Mouse (Mus musculus): ENCODE results near the gene Pgap3.

Pgap3 gene

DNA sequence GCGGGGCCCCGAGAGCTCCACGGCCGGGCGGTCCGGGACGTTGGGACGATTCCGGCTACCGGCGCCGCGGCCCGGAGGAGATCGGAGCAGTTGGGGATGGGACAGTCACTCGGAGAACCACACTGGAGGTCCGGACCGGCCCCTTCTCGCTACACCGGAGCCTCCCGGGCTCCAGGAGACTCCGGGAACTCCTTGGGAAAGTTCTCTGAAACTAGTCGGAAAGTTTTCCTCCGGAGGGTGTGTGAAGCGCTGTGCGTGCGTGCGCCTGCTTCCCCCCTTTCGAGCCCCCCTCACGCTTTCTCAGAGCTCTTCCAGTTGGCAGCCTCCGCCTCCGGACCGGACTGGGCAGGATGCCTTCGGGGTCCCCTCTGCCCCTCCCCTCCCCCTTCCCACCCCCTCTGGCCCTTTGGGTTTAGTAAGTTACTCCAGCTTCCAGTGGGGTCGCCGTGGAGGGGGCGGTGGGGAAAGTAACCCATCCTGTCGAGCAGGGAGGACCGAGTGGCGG, 12.6 kb upstream of the Pgap3 start:
- peak in 1 of 2 experiments; percentile 75 for DNase-seq (ENCODE audit: inconsistent age in 2 of 2, low spot score in 1 of 2)

DNA sequence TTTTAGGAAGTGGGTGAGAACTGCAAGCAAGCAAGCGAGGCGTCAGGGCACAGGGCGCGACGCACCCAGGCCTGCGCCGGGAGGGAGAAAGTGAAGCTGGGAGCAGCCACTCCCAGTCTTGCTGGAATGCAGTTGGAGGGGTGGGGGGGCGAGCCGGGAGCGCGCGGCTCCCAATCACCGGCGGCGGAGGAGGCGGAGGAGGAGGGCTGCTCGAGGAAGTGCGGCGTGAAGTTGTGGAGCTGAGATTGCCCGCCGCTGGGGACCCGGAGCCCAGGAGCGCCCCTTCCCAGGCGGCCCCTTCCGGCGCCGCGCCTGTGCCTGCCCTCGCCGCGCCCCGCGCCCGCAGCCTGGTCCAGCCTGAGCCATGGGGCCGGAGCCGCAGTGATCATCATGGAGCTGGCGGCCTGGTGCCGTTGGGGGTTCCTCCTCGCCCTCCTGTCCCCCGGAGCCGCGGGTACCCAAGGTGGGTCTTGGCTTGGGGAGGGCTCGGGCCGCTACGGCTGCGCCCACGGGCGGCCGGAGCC, 12.0 kb upstream of the Pgap3 start, which contains the start of gene Erbb2:
TSS of gene Erbb2 (plus strand) at position 198 of the 524 bp plus-strand sequence.
- peak; percentile 61 to 82 for DNase-seq (ENCODE audit: inconsistent age in 2 of 2, low spot score in 1 of 2)

DNA sequence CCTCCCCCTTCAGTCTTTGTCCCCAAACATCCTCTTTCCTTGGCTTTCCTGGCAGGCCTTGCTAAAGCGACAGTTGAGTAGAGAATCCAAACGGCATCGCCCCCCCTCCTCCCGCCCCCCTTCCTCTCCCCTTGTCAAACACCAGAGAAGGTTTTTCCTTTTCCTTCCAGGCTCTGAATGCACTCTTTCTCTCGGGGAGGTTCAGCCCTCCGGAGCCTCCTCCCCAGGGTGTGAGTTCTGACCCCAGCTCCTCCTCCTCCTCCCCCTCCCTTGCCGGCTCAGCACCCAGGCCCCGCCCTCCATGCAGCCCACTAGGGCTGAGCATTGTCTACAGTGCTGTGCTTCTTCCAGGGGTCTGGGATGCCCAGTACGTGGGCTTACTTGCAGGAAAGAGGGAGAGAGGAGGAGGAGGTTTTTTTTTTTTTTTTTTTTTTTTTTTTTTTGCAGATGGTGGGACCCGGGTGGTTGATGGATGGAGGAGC, 9.1 kb upstream of the Pgap3 start:
- no peak for DNase-seq (ENCODE audit: inconsistent age in 2 of 2, low spot score in 1 of 2)

DNA sequence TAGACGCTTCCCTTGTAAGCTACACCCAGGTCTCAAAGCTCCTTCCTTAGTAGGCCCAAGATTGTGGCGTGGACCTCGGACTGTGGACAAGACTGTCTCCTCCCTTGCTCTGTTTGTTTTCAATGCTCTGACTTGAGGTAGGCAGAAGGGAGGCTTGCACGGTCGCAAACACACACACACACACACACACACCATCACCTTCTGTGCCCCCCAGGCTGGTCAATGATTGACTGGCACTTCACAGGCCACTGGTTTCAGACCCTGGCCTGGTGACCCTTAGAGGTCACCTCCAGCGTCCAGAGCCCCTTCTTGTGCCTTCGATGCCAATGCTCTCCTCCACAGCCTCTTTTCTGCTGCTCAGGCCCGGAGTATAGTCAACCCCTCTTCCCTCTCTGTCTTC, 8.6 kb upstream of the Pgap3 start:
- DNase-seq (ENCODE audit: inconsistent age in 2 of 2, low spot score in 1 of 2) = no peak

DNA sequence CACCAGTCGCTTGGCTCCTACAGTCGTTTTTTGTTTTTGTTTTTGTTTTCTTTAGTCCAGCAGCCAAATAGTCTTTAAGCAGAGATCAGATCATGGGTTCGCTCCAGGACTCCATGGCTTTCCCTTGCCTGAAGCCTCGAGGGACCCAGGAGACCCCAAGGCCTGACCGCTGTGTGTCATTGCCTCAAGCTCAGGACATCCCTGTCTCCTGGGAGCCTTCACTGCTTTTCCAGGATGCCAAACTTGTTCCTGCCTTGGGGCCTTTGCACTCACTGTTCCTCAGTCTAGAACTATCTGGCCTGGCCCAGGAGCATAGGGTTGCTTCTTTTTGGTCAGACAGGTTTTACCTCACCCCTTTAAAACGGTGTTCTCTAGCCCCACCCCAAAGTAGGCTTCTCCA, 6.3 kb upstream of the Pgap3 start:
- no peak for DNase-seq (ENCODE audit: inconsistent age in 2 of 2, low spot score in 1 of 2)

DNA sequence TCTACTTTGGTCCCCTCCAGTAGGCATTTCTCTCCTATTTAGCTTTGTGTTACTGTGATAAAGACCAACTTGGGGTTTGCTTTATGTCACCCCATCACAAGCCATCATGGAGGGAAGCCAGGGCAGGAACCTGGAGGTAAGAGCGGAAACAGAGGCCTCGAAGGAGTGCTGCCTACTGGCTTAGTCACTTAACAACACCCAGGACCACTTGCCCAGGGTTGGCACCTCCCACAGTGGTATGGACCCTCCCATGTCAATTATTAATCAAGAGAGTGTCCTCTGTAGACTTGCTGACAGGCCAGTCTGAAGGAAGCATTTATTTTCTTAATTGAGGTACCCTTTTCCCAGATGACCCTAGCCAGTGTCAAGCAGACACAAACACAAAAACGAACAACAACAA, 526 bp upstream of the Pgap3 start:
- no peak for DNase-seq (ENCODE audit: inconsistent age in 2 of 2, low spot score in 1 of 2)

DNA sequence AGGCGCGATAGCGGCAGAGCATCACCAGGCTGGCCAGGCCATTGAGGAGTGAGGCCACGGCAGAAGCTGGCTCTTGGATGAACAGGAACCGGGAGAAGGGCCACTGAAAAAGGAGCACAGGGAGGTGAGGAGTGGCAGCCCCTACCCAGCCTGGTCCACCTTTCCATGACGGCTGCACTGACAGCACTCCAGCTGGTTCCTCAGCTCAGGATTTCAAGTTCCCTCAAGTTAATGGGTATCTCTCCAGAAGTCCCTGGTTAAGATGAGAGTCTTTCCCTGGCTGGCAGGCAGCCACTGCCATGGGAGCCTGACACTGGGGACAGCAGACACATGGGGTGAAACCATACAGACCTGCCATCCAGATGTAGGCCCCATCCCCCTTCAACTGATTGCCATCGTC, 2.3 kb downstream of the Pgap3 start:
- no peak for DNase-seq (ENCODE audit: inconsistent age in 2 of 2, low spot score in 1 of 2)

DNA sequence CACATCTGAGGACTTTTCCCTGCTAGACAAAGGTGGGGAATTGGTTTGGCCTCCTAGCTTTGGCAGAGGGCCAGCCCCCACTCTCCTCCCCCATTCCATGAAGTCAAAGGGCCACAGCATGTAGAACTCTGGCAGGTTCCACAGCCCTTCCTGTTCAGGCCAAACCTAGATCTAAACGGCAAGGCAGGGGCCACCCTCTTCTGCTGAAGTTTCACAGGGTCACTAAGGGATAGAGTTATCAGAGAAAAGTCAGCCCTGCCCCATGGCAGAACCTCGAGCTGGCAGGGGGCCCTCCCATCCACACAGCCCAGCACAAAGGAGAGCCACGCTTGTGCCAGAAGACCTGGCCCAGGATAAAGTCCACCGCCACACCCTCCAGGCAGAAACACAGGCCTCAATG, 5.2 kb downstream of the Pgap3 start:
- DNase-seq (ENCODE audit: inconsistent age in 2 of 2, low spot score in 1 of 2) = peak in 1 of 2 experiments; percentile 3

DNA sequence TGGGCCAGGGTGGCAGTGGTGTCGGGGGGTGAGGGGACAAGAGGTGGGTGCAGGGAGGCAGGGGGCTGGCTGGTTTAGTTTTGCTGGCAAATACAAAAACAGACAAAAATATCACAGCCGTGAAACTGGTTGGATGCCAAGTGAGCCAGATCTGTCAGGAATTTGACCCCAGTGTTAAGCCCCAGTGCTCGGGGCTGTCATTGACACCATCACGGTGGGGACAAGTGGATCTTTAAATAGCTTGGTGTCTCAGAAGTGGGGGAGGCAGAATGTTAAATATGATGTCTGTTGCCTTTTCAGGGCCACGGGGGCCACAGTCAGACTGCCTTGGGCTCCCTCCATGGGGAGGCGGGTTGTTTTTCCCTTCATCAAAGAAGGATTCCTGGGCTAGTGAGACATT, 6.0 kb downstream of the Pgap3 start:
- peak in 1 of 2 experiments; percentile 2 for DNase-seq (ENCODE audit: inconsistent age in 2 of 2, low spot score in 1 of 2)

DNA sequence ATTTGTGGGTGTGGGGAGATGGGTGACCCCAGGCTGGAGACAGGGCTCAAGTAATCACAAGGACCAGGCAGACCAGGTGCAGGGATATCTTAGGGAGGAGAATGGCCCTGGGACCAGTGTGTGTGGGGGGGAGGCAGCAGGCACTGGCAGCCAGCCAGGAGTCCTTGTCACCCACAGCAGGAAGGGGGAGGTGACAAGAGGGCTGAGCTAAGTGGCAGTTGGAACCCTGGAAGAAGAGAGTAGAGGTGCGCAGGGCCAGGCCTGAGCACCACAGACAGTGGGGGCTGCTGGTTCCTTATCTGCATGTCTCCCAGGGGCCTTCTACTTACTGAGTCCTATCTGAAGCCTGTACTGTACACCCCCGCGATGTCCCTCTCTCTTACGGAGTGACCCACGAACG, 7.0 kb downstream of the Pgap3 start:
- peak; percentile 31 to 61 for DNase-seq (ENCODE audit: inconsistent age in 2 of 2, low spot score in 1 of 2)

DNA sequence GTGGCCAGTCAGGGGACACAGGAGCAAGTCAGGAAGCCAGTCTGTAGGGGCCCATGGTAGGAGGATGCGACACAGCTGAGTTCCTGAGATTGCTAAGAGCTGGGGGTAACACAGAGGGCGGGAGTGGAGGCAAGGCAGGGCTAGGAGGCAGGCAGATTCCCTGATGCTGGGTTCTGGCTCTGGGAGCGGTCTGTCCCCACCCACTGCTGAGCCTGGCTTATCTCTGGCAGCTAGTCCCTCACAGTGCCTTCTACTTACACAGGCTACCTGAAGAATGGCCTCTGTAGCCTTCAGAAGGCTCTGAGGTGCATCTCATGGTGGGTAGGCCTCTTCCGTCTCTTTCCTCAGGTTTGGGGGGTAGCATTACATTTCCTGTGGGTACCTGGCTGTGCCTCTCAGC, 7.6 kb downstream of the Pgap3 start:
- DNase-seq (ENCODE audit: inconsistent age in 2 of 2, low spot score in 1 of 2) = peak in 1 of 2 experiments; percentile 3

DNA sequence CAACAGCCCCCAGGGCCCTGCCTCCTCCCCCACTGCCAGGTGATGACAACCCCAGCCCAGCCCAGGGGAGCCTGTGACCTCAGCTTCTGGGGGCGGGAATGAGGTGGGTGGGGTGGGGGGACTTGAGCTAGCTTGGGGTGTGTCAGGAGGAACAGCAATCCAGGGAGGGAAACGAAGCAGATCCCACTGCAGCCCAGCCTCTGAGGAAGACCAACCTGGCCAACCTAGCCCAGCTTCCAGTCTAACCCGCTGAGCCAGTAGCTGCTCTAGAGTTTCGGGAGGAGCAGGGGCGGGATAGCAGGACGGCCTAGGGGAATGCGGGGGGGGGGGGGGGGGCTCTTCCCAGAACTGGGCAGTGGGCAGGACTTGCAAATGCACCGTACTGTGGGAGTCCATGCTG, 8.3 kb downstream of the Pgap3 start:
- no peak for DNase-seq (ENCODE audit: inconsistent age in 2 of 2, low spot score in 1 of 2)

DNA sequence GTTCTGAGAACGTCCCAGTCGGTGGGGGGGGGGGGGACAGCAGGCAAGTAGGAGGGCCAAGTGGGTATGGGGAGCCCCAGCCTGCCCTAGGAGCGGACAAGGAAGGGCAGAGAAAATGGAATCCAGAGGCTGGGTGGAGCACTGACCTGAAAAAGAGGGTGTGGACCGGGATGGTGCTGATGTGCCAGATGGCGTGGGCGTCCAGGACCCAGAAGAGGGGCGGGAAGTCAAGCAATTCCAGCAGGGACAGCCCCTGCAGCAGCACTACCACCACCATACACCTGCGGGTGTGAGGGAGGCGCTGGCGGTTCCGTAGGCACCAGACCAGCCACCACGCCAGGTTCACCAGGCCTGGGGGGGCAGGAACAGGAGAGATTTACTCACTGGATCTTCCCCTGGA, 10.1 kb downstream of the Pgap3 start:
- DNase-seq (ENCODE audit: inconsistent age in 2 of 2, low spot score in 1 of 2) = peak in 1 of 2 experiments; percentile 26

DNA sequence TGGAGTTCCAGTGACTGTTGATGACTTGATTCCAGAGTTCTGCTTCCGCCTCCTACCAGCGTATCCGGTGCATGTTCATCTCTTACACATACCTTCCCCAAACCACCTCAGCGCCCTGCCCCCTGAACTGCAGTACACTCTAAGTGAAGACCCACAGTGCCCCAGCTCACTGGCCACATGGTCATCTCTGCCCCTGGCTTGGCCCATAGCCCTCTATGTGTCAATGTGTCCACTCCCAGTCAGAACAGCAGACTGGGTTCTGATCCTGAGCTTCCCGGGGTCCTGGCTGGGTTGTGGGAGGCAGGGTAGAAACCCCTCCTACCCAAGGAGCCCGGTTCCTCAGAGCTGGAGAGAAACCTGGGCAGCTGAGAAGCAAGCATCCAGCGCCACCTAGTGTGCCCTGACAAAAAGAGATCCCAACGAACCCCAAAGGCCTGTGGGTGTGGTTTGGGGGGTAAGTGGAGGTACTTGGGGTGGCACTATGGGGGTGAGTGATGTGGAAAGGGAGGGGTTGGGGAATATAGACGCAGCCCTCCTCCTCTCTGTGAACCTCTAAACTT, 11.0 kb downstream of the Pgap3 start:
- peak; percentile 52 to 73 for DNase-seq (ENCODE audit: inconsistent age in 2 of 2, low spot score in 1 of 2)

DNA sequence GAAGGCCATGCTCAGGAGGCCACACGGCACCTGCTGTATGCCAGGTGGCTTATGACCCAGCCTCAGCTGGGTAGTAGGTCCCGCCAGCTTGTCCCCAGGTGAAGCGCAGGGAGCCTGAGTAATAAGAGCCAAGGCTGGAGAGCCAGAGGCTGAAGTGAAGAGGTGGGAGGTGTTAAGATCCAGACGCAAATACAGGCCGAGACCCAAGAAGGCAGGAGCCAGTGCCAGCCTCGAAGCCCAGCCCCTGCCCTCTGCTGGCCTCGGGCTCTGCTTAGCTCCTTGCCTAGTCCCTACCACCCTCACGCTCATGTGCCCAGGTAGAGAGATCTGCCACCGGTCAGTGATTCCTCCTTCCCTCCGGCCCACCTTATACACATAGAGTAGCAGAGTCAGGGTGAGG, 12.0 kb downstream of the Pgap3 start:
- DNase-seq (ENCODE audit: inconsistent age in 2 of 2, low spot score in 1 of 2) = no peak

DNA sequence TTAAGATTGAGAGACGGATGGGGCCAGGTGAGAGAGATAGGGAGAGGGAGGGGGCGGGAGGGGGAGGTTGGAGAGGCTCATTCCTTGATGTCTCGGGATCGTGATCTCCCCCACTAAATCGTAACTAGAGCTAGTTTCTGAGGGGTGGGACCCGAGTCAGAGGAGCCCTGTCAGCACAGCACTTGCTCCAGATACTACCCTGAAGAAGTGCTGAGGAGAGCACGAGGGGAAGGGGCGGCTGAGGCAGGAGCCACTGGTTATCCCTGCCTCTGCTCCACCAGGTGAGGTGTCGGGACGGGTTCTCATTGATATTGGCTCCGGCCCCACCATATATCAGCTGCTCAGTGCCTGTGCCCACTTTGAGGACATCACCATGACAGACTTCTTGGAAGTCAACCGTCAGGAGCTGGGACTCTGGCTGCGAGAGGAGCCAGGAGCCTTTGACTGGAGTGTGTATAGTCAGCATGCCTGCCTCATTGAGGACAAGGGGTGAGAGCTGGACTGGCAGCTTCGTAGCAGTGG, 13.2 kb downstream of the Pgap3 start:
- DNase-seq (ENCODE audit: inconsistent age in 2 of 2, low spot score in 1 of 2) = no peak

DNA sequence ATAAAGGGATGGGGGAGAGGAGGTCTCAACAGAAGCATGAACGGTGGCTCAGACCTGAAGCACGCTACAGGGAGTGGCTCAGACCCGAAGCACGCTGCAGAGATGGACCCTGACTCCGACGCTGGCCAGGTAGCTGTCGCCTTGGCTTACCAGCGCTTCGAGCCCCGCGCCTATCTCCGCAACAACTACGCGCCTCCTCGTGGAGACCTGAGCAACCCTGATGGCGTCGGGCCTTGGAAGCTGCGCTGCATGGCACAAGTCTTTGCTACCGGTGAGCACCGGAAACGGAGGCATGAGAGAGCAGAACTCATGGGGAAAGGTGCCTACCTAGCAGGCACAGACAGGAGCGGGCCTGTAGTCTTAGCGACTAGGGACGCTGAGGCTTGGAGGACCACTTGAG, 13.7 kb downstream of the Pgap3 start:
- DNase-seq (ENCODE audit: inconsistent age in 2 of 2, low spot score in 1 of 2) = peak in 1 of 2 experiments; percentile 12

DNA sequence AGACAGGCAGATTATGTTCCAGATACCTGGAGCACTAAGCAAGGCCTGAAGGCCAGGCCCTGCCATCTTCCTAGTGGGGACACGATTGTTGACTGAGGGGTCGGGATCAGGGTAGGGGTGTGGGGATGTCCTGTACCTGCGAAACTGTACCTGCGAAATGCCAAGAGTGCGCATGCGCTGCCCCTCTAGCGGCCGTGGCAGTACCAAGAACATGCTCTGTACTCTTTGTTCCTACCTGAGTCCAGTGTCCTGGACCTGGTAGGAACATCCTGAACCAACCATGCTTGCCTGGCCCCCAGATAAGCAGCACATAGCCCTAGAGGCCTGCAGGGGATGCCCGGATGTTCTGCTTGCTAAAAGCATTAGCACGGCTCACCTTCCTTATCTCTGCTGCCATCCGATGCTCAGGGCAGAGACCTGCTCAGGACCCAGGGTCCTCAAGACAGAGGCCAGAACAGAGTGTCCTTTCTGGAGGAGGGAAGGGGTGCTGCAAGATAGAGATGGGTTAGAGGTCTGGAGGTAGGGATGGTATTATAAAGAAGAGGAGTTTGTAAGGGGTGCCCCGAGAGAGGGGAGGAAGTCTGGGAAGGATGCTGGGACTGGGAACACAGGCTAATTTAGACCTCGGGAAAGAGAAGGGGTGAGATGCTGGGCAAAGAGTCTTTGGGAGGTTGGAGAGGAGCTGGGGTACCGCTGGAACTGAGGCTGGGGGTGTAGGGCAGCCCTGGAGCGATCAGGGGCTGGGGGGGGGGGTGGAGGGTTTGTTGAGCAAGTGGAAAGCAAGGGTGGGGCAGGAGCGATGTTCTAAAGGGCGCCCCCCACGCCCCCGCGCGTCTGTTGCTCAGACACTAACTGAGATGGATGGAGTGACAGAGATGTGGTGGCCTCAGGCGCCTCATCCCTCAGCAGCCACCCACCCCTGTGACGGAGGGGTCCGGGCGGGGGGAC, 14.4 kb downstream of the Pgap3 start, which contains the start of gene Pnmt:
TSS of gene Pnmt (plus strand) at position 813 of the 948 bp plus-strand sequence.
- DNase-seq (ENCODE audit: inconsistent age in 2 of 2, low spot score in 1 of 2) = no peak

DNA sequence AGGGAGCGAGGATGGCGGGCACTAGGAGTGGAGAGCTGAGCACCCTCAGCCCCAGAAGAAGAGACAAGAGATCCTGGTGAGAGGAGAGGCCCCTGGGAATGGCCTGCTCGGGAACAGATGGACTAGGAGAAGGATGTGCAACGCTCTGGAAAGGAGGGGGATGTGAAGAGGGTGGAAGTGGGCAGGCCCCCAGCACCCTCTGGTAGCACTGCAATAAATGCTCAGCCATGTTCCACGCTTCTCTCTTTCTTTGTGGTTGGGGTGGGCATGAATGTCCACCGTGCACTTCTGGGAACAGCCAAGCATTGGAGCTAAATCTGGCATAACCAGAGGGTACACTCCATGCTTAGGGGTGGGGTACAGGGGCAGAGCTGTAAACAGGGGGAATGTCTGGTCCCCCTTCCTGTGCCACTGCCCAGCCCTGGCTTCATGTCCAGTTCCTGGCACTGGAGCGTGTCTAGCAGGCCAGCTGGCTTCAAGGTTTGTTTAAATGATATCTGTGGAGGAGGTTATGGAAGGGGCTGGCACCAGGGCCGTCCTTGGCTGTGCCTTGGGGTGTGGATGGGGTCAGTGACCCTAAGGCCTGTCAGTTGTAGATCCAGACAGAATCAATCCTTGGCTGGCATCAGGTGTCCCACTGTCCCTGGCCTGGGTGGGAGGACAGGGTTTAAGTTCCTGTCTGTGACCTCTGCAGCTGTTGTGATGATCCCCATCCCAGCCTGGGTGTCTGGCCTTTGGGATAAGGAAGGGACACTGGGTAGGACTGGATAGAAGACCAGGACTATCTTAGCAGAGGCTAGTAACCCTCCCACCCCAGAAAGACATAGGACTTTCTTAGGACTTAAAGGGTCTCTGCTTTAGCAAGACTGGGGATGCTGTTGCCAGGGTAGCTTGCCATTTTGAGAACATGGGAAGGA, 15.3 kb downstream of the Pgap3 start:
- no peak for DNase-seq (ENCODE audit: inconsistent age in 2 of 2, low spot score in 1 of 2)

DNA sequence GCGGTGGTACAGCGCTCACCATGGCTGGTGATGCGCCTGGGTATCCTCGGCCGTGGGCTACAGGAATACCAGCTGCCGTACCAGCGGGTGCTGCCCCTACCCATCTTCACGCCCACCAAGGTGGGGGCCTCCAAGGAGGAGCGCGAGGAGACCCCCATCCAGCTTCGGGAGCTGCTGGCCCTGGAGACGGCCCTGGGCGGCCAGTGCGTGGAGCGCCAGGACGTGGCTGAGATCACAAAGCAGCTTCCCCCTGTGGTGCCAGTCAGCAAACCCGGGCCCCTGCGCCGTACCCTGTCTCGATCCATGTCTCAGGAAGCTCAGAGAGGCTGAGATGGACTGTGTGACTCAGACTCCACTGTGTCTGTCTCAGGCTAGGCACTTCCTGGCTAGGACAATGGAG, 16.1 kb downstream of the Pgap3 start:
- no peak for DNase-seq (ENCODE audit: inconsistent age in 2 of 2, low spot score in 1 of 2)

Data from adrenal gland, adult (tissue).